Mouse (Mus musculus) stomach, embryonic 15.5 days (tissue): Measurements from ENCODE around the gene Ccdc96. TPM values are rescaled to one million over a fixed set of nuclear protein-coding genes. Genes with fewer than 3 reads are reported as not detected.

Experiments
- ATAC-seq: fragments of 200-750 bp; cut with Nextera tagmentation; 2 replicates; pipeline ENCODE4 v1.8.0; 2017; ENCODE audit warnings: low read depth, moderate number of reproducible peaks, moderate TSS enrichment; ENCODE audit not compliant: insufficient read depth, low FRiP score
- H3K27ac ChIP-seq: fragments of 300-500 bp; sonication (generic); 2 replicates; pipeline ENCODE4 v1.5.1; 2015; ENCODE audit warnings: mild to moderate bottlenecking, inconsistent platforms
- H3K27me3 ChIP-seq: fragments of 300-500 bp; sonication (generic); replicated peaks from 2 replicates; pipeline ENCODE4 v1.6.1; 2015; ENCODE audit warnings: inconsistent platforms
- H3K36me3 ChIP-seq: fragments of 300-500 bp; sonication (generic); 2 replicates; pipeline ENCODE4 v1.6.1; 2015; ENCODE audit warnings: inconsistent platforms
- H3K4me1 ChIP-seq: fragments of 300-500 bp; sonication (generic); 2 replicates; pipeline ENCODE4 v1.6.1; 2015; ENCODE audit warnings: inconsistent platforms
- H3K4me2 ChIP-seq: fragments of 300-500 bp; sonication (generic); 2 replicates; pipeline ENCODE4 v1.6.1; 2015; ENCODE audit warnings: mild to moderate bottlenecking, inconsistent platforms
- H3K4me3 ChIP-seq: fragments of 300-500 bp; sonication (generic); replicated peaks from 2 replicates; pipeline ENCODE4 v1.5.1; 2015; ENCODE audit warnings: inconsistent platforms
- H3K9ac ChIP-seq: fragments of 300-500 bp; sonication (generic); 2 replicates; pipeline ENCODE4 v1.6.1; 2015; ENCODE audit warnings: inconsistent platforms
- H3K9me3 ChIP-seq: fragments of 300-500 bp; sonication (generic); 2 replicates; pipeline ENCODE4 v1.6.1; 2016; ENCODE audit warnings: inconsistent platforms
- WGBS: fragments of 180-500 bp; shearing (Covaris S2); methylation state at CpG from one replicate; pipeline ENCODE4 v1.1.7; 2015; 5-methylcytosine and 5-hydroxymethylcytosine counted together
- polyA plus RNA-seq: library from polyadenylated mRNA; unstranded; fragments of >200 nt; fragmentation: Nextera tagmentation; extraction: Ambion mirVana; gene quantifications from 2 replicates; pipeline ENCODE4 v1.2.1, GENCODE M21; 2015

The Ccdc96 gene
- polyA plus RNA-seq, 1 experiment from 2014 or later, result 0.10 TPM

DNA sequence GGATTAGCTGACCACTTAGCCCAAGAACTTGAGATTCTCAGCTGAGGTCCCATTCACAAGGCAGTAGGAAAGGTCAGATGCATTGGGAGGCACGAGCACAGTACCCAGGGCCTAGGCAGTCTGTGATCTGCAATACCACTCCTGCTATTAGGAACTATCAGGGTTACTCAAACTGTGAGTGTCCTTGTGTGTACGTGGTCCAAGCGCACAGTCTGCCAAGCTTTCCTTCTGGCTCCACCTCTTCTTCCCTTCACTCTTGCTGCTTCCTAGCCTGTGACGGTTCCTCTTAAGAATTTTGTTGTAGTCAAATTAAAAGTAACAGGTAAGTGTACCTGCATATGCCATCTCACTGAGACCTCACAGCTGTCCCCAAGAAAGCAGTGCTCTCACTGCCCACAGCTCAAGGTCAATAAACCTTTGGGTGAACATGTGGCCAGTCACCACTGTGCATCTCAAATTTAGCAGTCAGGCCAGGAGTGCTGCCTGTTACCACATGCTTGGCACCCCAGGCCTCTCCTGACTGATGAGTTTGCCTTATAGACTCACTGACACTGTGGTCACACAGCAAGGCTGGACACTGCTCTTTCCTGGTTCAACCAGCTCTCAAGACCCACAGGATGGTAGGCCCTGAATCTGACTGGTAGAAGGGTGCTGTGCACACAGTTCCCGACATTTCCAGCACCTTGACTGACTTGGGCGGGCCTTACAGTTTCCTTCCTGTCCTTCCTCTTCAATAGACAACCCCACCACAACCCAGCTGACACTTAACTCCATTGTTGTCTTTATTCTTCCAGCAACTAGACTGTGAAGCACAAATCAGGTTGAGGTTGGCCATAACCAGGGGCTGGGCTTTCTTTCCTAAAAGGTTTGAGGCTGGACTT lies 5.6 kb upstream of the Ccdc96 start:
- Histone ChIP-seq H3K9me3 (no peaks in the 10 kb centered on the region), H3K36me3 (peaks cover 10% of the 10 kb centered on the region), H3K4me2 (no peak overlapping the region), H3K9ac (no peak overlapping the region), H3K4me3 (no peak overlapping the region), H3K4me1 (peaks cover 16% of the 10 kb centered on the region), H3K27ac (no peak overlapping the region), H3K27me3 (no peaks in the 10 kb centered on the region)
- no peak for ATAC-seq
- 79% methylated on average over 6 of the region's 6 CpGs for WGBS

DNA sequence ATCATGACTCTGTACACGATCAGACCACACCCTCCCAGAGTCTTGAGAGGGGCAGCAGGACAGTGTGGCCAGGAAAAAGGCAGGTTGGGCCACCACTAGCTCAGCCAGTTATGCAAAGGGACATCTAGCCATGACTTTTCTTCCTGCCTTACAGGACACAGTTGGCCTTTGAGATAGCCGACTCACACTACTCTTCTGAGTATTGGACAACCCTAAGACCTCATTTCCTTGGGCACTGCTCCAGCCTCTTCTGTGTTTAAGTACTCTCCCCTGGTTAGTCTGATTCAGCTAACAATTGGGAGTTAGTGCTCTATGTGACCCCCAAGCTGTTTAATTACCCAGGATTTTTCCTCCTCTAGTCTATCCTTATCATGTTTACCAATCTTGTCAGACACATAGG lies 4.7 kb upstream of the Ccdc96 start:
- Histone ChIP-seq H3K4me3 (no peak overlapping the region), H3K9ac (no peak overlapping the region), H3K36me3 (peaks cover 10% of the 10 kb centered on the region), H3K4me1 (peaks cover 19% of the 10 kb centered on the region), H3K27me3 (no peaks in the 10 kb centered on the region), H3K27ac (no peak overlapping the region), H3K9me3 (no peaks in the 10 kb centered on the region), H3K4me2 (no peak overlapping the region)
- ATAC-seq, result no peak
- WGBS, result 51% methylated on average over 2 of the region's 2 CpGs

DNA sequence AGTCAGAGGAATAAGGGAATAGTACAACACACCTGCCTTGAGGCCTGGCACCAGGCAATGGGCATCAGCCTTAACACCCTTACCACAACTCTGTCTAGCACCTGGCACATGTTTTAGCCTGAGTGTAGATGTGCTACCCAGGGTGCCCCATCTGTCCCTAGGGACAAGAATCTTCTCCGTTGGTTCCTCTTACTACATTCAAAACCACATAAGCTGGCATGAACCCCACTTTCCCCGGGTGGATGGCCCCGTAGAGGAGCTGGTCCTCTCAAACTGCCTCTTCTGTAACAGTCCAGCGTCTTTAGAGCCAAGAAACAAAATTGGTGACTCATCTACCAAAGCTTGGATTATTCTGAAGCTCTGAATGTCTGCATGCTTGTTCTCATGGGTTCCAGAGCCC lies 4.0 kb upstream of the Ccdc96 start:
- no peak overlapping the region for H3K9ac ChIP-seq
- H3K4me2 ChIP-seq, result no peak overlapping the region
- H3K27me3 ChIP-seq, result peaks cover 2% of the 10 kb centered on the region
- no peak overlapping the region for H3K27ac ChIP-seq
- peaks cover 10% of the 10 kb centered on the region for H3K36me3 ChIP-seq
- H3K4me3 ChIP-seq, result no peak overlapping the region
- H3K9me3 ChIP-seq, result no peaks in the 10 kb centered on the region
- peaks cover 24% of the 10 kb centered on the region for H3K4me1 ChIP-seq
- ATAC-seq, result no peak
- WGBS, result 84% methylated on average over 4 of the region's 4 CpGs

DNA sequence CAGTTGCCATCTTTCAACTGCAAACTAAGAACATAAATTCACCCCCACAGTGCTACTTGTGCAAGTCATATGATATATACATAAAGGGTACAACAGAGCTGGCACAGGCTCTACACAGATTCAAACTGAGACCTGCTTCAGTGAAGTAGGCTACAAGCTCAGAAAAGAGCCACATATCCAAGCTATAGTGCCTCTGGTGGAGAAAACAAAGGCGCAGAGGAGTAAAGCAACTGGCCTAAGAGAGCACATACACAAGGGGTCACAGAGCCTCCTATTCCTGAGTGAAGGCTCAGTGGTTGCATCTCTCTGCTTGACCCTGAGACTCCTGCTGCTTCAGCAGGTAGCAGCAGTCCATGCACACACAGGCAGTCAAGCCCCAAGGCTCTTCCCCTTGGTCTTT lies 3.3 kb upstream of the Ccdc96 start:
- Histone ChIP-seq H3K27me3 (peaks cover 9% of the 10 kb centered on the region), H3K4me1 (peaks cover 24% of the 10 kb centered on the region), H3K4me3 (no peak overlapping the region), H3K4me2 (no peak overlapping the region), H3K9ac (no peak overlapping the region), H3K9me3 (no peaks in the 10 kb centered on the region), H3K27ac (no peak overlapping the region), H3K36me3 (peaks cover 5% of the 10 kb centered on the region)
- ATAC-seq, result no peak
- 60% methylated on average over 1 of the region's 1 CpGs for WGBS

DNA sequence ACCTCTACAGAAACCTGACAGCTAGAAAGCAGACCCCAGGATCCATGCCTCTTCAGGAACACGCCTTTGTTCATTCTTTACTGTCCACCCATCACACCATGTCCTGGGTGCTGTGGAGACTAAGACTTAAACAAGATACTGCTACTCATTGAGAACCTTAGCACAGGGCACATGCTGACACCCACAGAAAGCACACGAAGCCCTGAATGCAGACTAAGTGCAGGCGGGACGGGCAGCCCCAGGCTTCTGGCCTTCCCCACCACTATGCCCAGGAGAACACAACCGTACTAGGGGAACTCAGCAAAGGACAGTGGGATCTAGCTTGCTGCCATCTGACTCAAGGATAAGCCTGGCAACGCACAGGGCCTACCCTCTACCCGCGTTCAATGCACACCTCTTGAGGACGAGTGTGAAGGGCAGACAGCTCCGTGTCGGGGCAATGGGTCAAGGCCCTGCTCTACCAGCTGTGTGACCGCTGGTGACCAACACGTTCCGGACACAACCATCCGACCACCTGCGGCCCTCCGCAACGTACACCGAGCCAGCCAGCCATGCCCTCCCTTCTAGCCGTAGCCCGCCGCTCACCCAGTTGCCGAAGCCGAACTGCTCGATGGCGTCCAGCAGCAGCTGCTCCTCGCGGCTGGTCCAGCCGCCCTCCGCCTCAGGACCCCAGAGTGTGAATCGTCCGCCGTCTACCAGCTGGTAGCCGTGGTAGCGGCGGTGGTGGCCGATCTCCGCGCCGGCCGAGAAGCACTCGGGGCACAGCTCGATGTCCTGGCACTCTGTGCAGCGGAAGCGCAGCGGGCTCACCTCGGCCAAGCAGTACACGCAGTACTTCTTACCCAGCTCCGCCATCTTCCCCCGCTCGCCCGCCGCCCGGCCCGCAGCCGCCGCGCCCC lies 936 bp upstream of the Ccdc96 start:
- Histone ChIP-seq H3K27me3 (peaks cover 10% of the 10 kb centered on the region), H3K4me1 (peaks cover 24% of the 10 kb centered on the region), H3K9me3 (no peaks in the 10 kb centered on the region), H3K4me3 (peak overlapping the region; percentile 89), H3K27ac (peak overlapping the region; percentile 33; the same call in 1 of the 2 replicates), H3K4me2 (peak overlapping the region; percentile 73), H3K9ac (peak overlapping the region; percentile 93), H3K36me3 (0 out of 2 replicates have a peak, but pooled peaks cover 4% of the 10 kb centered on the region)
- no peak; the same call in 1 of the 2 replicates for ATAC-seq
- WGBS, result 1% methylated on average over 56 of the region's 58 CpGs

DNA sequence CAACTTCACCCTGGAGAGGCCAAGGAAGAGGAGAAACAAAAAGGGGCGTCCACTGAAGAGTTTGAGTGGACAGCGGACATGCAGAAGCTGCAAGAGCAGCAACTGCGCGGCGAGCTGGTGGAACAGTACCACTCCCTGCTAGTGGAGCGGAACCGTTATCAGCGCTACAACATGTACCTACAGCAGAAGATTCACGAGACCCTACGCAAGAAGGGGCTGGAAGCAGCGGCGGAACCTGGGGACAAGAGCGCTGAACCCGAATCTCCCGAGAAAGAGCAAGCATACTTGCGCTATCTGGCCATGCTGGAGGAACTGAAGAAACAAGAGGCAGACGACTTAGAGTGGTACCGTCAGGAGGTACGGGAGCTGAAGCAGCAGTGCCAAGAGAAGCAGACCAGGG lies 918 bp downstream of the Ccdc96 start:
- peaks cover 10% of the 10 kb centered on the region for H3K27me3 ChIP-seq
- H3K4me3 ChIP-seq, result peak overlapping the region; percentile 89; the same call in 1 of the 2 replicates
- 0 out of 2 replicates have a peak, but pooled peaks cover 4% of the 10 kb centered on the region for H3K36me3 ChIP-seq
- no peaks in the 10 kb centered on the region for H3K9me3 ChIP-seq
- peaks cover 23% of the 10 kb centered on the region for H3K4me1 ChIP-seq
- H3K9ac ChIP-seq, result no peak overlapping the region
- no peak overlapping the region for H3K27ac ChIP-seq
- no peak for ATAC-seq
- peak overlapping the region; percentile 97 for H3K4me2 ChIP-seq
- 29% methylated on average over 19 of the region's 19 CpGs for WGBS

DNA sequence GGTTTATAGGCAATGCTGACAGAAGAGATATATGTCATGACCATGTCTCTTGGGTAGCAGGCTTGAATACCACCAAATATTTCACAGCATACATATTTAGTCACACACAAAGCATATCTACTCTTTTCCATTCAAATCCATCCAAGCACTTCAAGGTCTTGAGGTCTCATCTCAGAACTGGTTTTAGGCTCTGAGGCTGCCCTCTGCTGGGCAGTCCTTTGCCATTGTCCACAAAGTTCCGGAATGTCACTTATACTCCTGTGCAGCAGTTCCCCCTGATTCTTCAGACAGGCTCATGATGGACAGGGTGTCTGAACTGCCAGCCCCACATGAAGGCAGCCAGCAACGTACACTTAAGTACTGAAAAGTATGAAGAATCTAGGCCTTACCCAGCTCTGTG lies 4.8 kb downstream of the Ccdc96 start:
- ATAC-seq, result no peak
- Histone ChIP-seq H3K4me3 (no peak overlapping the region), H3K36me3 (peaks cover 8% of the 10 kb centered on the region; the same call in 1 of the 2 replicates), H3K4me1 (peaks cover 9% of the 10 kb centered on the region), H3K4me2 (no peak overlapping the region), H3K9me3 (no peaks in the 10 kb centered on the region), H3K27me3 (peaks cover 10% of the 10 kb centered on the region), H3K9ac (no peak overlapping the region), H3K27ac (no peak overlapping the region)
- 48% methylated on average over 2 of the region's 2 CpGs for WGBS

DNA sequence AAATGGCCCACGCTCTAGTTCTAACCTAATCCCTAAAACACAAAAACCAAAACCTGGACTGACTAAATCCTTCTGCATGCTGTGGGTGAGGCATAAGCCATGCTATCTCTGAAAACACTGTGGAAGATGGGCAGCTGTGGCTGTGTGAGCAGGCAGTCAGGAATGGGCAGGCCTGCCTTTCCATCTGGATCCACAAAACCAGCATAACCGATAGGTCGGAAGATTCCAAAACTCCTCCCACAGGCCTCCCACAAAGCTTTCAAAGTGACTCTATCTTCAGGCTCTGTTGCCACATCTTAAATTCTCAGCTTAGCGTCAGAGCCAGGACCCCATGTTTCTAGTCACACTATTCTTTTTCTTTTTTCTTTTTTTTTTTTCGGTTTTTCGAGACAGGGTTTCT lies 9.5 kb downstream of the Ccdc96 start:
- no peaks in the 10 kb centered on the region for H3K4me1 ChIP-seq
- WGBS, result 83% methylated on average over 6 of the region's 6 CpGs
- ATAC-seq, result no peak
- H3K9ac ChIP-seq, result no peak overlapping the region
- no peak overlapping the region for H3K4me3 ChIP-seq
- peaks cover 25% of the 10 kb centered on the region for H3K36me3 ChIP-seq
- H3K4me2 ChIP-seq, result no peak overlapping the region
- no peaks in the 10 kb centered on the region for H3K27me3 ChIP-seq
- no peaks in the 10 kb centered on the region for H3K9me3 ChIP-seq
- no peak overlapping the region for H3K27ac ChIP-seq

DNA sequence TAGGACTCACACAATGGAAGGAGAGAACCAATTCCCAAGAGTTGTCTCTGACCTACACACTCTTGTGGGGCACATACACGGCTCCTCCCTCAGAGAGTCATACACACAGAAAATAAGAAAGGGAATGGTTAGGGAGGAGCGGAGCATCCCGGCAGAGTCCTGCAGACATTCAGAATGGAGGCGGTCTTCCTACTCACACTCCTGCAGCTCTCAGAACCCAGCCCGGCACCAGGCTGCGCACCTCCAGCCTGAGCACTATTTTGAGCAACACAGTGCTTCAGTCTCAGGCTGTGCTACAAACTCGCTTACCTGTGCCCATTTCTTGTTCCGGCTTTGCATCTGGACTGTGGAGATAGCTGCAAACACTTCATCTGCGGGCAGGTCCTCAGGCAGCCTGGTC lies 10.3 kb downstream of the Ccdc96 start:
- H3K4me2 ChIP-seq, result no peak overlapping the region
- WGBS, result 94% methylated on average over 9 of the region's 9 CpGs
- no peak overlapping the region for H3K4me3 ChIP-seq
- H3K27me3 ChIP-seq, result no peaks in the 10 kb centered on the region
- H3K9me3 ChIP-seq, result no peaks in the 10 kb centered on the region
- ATAC-seq, result no peak
- H3K9ac ChIP-seq, result no peak overlapping the region
- no peaks in the 10 kb centered on the region for H3K4me1 ChIP-seq
- no peak overlapping the region for H3K27ac ChIP-seq
- peaks cover 25% of the 10 kb centered on the region for H3K36me3 ChIP-seq

DNA sequence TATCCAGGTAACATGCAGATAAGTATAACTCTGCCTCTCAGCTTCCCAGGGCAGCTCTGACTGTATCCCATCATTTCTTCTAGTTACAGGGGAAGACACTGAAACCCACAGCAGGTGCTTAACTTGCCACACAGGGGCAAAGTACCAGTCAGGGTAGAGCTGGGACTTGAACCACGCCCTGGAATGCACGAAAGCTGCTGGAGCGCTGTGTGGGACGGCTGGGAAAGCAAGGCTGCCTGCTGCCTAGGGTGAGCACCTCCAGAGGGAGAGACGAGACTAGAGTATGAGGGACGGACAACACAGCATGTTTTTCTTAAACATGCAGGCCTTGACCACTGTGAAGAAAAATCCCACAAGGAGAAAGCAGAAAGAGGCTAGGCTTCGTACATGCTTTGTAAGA lies 20.8 kb downstream of the Ccdc96 start:
- Histone ChIP-seq H3K36me3 (peaks cover 31% of the 10 kb centered on the region), H3K4me1 (no peaks in the 10 kb centered on the region), H3K27ac (no peak overlapping the region)

DNA sequence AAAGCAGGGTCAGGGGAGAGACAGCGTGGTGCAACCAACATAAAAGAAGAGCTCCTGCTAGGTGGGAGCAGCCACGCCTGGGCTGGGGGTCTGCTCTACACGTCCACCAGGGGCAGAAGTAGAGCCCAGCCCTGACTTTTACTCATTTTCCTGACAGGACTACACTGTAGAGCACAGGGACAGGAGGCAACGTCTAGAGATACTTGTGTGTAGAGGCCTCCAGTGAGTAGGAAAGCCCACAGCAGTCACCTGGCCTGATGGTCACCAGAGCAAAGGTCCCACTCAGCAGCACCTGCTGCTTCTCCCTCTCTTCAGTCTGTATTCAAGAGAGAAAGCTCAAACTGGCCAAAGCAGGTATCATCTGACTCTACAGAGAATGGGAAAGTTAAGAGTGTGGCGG lies 21.3 kb downstream of the Ccdc96 start:
- H3K4me1 ChIP-seq, result no peaks in the 10 kb centered on the region
- H3K27me3 ChIP-seq, result no peaks in the 10 kb centered on the region
- no peak for ATAC-seq
- no peak overlapping the region for H3K4me2 ChIP-seq
- WGBS, result 71% methylated on average over 5 of the region's 5 CpGs
- H3K9me3 ChIP-seq, result no peaks in the 10 kb centered on the region
- peaks cover 32% of the 10 kb centered on the region for H3K36me3 ChIP-seq
- H3K9ac ChIP-seq, result no peak overlapping the region
- H3K4me3 ChIP-seq, result no peak overlapping the region
- no peak overlapping the region for H3K27ac ChIP-seq

More for the DNA sequence above, 20.8 kb downstream of the Ccdc96 start:
- H3K9ac ChIP-seq, result no peak overlapping the region
- no peaks in the 10 kb centered on the region for H3K27me3 ChIP-seq
- H3K4me3 ChIP-seq, result no peak overlapping the region
- H3K9me3 ChIP-seq, result no peaks in the 10 kb centered on the region
- WGBS, result 86% methylated on average over 7 of the region's 7 CpGs
- no peak overlapping the region for H3K4me2 ChIP-seq
- no peak for ATAC-seq

DNA sequence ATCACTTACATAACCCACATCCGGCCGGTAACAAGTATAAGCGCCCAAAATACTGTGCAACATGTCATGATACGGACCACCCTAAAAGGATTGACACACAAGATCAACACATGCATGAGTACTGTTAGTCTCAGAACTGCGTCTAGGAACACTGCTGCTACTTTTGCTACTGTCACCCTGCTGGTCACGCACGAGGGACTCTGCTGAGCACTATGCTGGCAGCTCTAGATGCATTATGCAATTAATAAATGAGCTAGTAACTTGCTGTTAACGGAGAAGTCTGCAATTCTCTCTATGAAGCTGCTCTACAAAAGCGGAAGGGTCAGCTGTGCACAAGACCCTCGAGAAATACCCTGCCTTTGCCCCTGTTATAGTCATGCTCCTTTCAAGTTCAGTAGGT lies 24.0 kb downstream of the Ccdc96 start:
- Histone ChIP-seq H3K27ac (no peak overlapping the region), H3K9ac (no peak overlapping the region), H3K4me2 (no peak overlapping the region), H3K36me3 (peaks cover 38% of the 10 kb centered on the region), H3K27me3 (no peaks in the 10 kb centered on the region), H3K9me3 (no peaks in the 10 kb centered on the region), H3K4me3 (no peak overlapping the region), H3K4me1 (no peaks in the 10 kb centered on the region)
- ATAC-seq, result no peak
- WGBS, result 93% methylated on average over 10 of the region's 10 CpGs
